Mouse (Mus musculus): ENCODE measurements at regions not wholly inside any gene's neighbourhood (a gene's known extent, or its start where the extent isn't known, plus 50 kb on each side); places are given as distances from the start of the nearest gene placed in this dataset.

DNA sequence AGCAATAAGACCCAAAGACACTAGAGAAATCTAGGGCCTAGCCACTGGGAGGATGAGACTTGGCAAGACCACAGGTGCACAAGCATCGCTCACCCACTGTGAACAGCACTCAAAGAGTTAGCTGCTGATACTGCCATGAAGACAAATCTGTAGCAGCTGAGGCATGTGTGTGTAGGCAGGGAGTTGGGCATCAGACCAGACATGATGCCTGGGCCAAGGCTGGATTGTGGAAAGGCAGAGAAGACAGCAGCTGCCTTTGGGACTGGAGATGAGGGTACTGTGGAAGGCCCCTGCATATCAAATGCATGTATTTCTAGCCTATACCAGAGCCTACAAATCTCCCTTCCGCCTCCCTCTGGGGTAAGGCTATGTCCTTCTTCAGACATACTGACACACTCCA lies 92.9 kb upstream of the Nmnat3 start:
- no peak for TF ChIP-seq TBP (conservative IDR thresholded peaks at IDR 0.05; ENCODE audit: low read depth, low read length)
- no peak for TF ChIP-seq UBTF (IDR thresholded peaks at IDR 0.05; ENCODE audit: low read depth, low read length)
- no peak for TF ChIP-seq POLR2A (IDR thresholded peaks at IDR 0.05; ENCODE audit: low read depth, low read length)
- no peak for TF ChIP-seq RAD21 (IDR thresholded peaks at IDR 0.05; ENCODE audit: low read depth, low read length)
- no peak for TF ChIP-seq CTCF (conservative IDR thresholded peaks at IDR 0.05 in 1 of 2, IDR thresholded peaks at IDR 0.05 in 1 of 2; ENCODE audit: low read depth in 2 of 2, low read length in 2 of 2)
- no peak for TF ChIP-seq ZNF384 (IDR thresholded peaks at IDR 0.05; ENCODE audit: low read depth, low read length)
- TF ChIP-seq EP300 (IDR thresholded peaks at IDR 0.05; ENCODE audit: low read length): no peak
- no peak for TF ChIP-seq MAX (IDR thresholded peaks at IDR 0.05; ENCODE audit: low read length)
